Mouse (Mus musculus) liver, postnatal 0 days (tissue): ENCODE data around the gene Tchhl1. TPM values are rescaled to one million over a fixed set of nuclear protein-coding genes. Genes with fewer than 3 reads are reported as not detected.
"Not testable (repeated sequence)": the region's sequence is repeated elsewhere in the genome, so short reads cannot be mapped to it uniquely, and the experiment has no call there.

ENCODE experiments used
- ATAC-seq: fragments of 200-750 bp; cut with Nextera tagmentation; 2 replicates; pipeline ENCODE4 v1.8.0; 2017; ENCODE audit warnings: mild to moderate bottlenecking, moderate library complexity
- DNase-seq: peaks from one replicate; pipeline ENCODE4 v3.0.0-alpha.2; 2016
- H3K27ac ChIP-seq: fragments of 300-500 bp; sonication (generic); 2 replicates; pipeline ENCODE4 v1.5.1; 2014; ENCODE audit warnings: antibody characterized with exemption, moderate library complexity, mild to moderate bottlenecking, low read depth
- H3K27me3 ChIP-seq: fragments of 300-500 bp; sonication (generic); 2 replicates; pipeline ENCODE4 v1.6.1; 2014; ENCODE audit warnings: low read length, control low read depth, mixed read lengths; ENCODE audit not compliant: insufficient read depth
- H3K36me3 ChIP-seq: fragments of 300-500 bp; sonication (generic); replicated peaks from 2 replicates; pipeline ENCODE4 v1.6.1; 2014; ENCODE audit warnings: mild to moderate bottlenecking, control low read depth, low read length, moderate library complexity, mixed read lengths; ENCODE audit not compliant: insufficient read depth
- H3K4me1 ChIP-seq: fragments of 300-500 bp; sonication (generic); 2 replicates; pipeline ENCODE4 v1.6.1; 2014; ENCODE audit warnings: antibody characterized with exemption, mild to moderate bottlenecking, control low read depth; ENCODE audit not compliant: insufficient read depth
- H3K4me2 ChIP-seq: fragments of 300-500 bp; sonication (generic); 2 replicates; pipeline ENCODE4 v1.6.1; 2014; ENCODE audit warnings: low read depth, mild to moderate bottlenecking, low read length, moderate library complexity, mixed read lengths
- H3K4me3 ChIP-seq: fragments of 300-500 bp; sonication (generic); 2 replicates; pipeline ENCODE4 v1.5.1; 2014; ENCODE audit warnings: low read depth, low read length
- H3K9ac ChIP-seq: fragments of 300-500 bp; sonication (generic); replicated peaks from 2 replicates; pipeline ENCODE4 v1.6.1; 2014; ENCODE audit warnings: mild to moderate bottlenecking, moderate library complexity
- H3K9me3 ChIP-seq: fragments of 300-500 bp; sonication (generic); 2 replicates; pipeline ENCODE4 v1.6.1; 2016; ENCODE audit warnings: mild to moderate bottlenecking, control low read depth, low read length, mixed read lengths
- CTCF ChIP-seq: sonication (generic); IDR thresholded peaks from 2 replicates; pipeline ENCODE4 v1.5.1; 2016; ENCODE audit warnings: antibody characterized with exemption, low read depth
- EP300 ChIP-seq: IDR thresholded peaks from 2 replicates; pipeline ENCODE4 v1.6.1; 2016; ENCODE audit warnings: antibody characterized with exemption, low read depth, mild to moderate bottlenecking
- WGBS: fragments of 180-500 bp; shearing (Covaris S2); extraction: QIAGEN DNeasy Blood & Tissue Kit; methylation state at CpG from one replicate; pipeline ENCODE4 v1.1.7; 2014; ENCODE audit not compliant: insufficient replicate concordance; 5-methylcytosine and 5-hydroxymethylcytosine counted together
- polyA plus RNA-seq: library from polyadenylated mRNA; unstranded; fragments of >200 nt; fragmentation: Nextera tagmentation; extraction: Ambion mirVana; gene quantifications from 2 replicates; pipeline ENCODE4 v1.2.1, GENCODE M21; 2015

Gene Tchhl1
- polyA plus RNA-seq, 1 experiment from 2014 or later = not detected

- no peaks in the 10 kb centered on the region for H3K27me3 ChIP-seq
- WGBS = 84% methylated on average over 1 of the region's 1 CpGs
Measured at GRCm38 (mm10) chr3:93480053-93480452, 11.5 kb downstream of the Tchhl1 start.

GRCm38 (mm10) chr3:93481982-93482616 is 13.5 kb downstream of the Tchhl1 start:
- Histone ChIP-seq H3K4me2 (no peak overlapping the region), H3K27ac (no peak overlapping the region), H3K36me3 (no peaks in the 10 kb centered on the region), H3K9me3 (no peaks in the 10 kb centered on the region), H3K4me3 (no peak overlapping the region), H3K27me3 (no peaks in the 10 kb centered on the region), H3K9ac (no peak overlapping the region), H3K4me1 (no peaks in the 10 kb centered on the region)
- 63% methylated on average over 2 of the region's 2 CpGs for WGBS
- DNase-seq = no peak
- no peak for ATAC-seq
- TF ChIP-seq EP300 = no peak
- TF ChIP-seq CTCF = no peak

More at GRCm38 (mm10) chr3:93480053-93480452, 11.5 kb downstream of the Tchhl1 start:
- no peaks in the 10 kb centered on the region for H3K36me3 ChIP-seq
- no peaks in the 10 kb centered on the region for H3K9me3 ChIP-seq
- DNase-seq = no peak
- H3K27ac ChIP-seq = no peak overlapping the region
- no peak overlapping the region for H3K4me2 ChIP-seq
- no peaks in the 10 kb centered on the region for H3K4me1 ChIP-seq
- no peak overlapping the region for H3K9ac ChIP-seq
- no peak for TF ChIP-seq EP300
- no peak for TF ChIP-seq CTCF
- ATAC-seq = no peak
- no peak overlapping the region for H3K4me3 ChIP-seq

- no peaks in the 10 kb centered on the region for H3K36me3 ChIP-seq
- no peaks in the 10 kb centered on the region for H3K9me3 ChIP-seq
- H3K9ac ChIP-seq = no peak overlapping the region
- no peak overlapping the region for H3K4me2 ChIP-seq
- H3K27ac ChIP-seq = no peak overlapping the region
- DNase-seq (no peak), ATAC-seq (no peak)
- 75% methylated on average over 3 of the region's 3 CpGs for WGBS
- TF ChIP-seq CTCF = no peak
- no peak for TF ChIP-seq EP300
- no peaks in the 10 kb centered on the region for H3K4me1 ChIP-seq
- no peaks in the 10 kb centered on the region for H3K27me3 ChIP-seq
- no peak overlapping the region for H3K4me3 ChIP-seq
Measured at GRCm38 (mm10) chr3:93485611-93486010, 17.1 kb downstream of the Tchhl1 start.

GRCm38 (mm10) chr3:93488541-93488940 is 20.0 kb downstream of the Tchhl1 start:
- TF ChIP-seq EP300 (no peak), CTCF (no peak)
- ATAC-seq = no peak
- WGBS = 77% methylated on average over 2 of the region's 2 CpGs

GRCm38 (mm10) chr3:93492176-93492575 is 23.6 kb downstream of the Tchhl1 start:
- ATAC-seq = no peak
- Histone ChIP-seq H3K9me3 (no peaks in the 10 kb centered on the region), H3K4me2 (no peak overlapping the region), H3K27ac (no peak overlapping the region), H3K4me1 (no peaks in the 10 kb centered on the region), H3K4me3 (no peak overlapping the region), H3K36me3 (no peaks in the 10 kb centered on the region), H3K27me3 (no peaks in the 10 kb centered on the region), H3K9ac (no peak overlapping the region)
- whole genome bisulfite sequencing = 60% methylated on average over 3 of the region's 3 CpGs
- TF ChIP-seq CTCF = no peak
- TF ChIP-seq EP300 = no peak
- DNase-seq = no peak

More at GRCm38 (mm10) chr3:93488541-93488940, 20.0 kb downstream of the Tchhl1 start:
- Histone ChIP-seq H3K27ac (no peak overlapping the region), H3K9me3 (no peaks in the 10 kb centered on the region), H3K4me1 (no peaks in the 10 kb centered on the region), H3K4me3 (no peak overlapping the region), H3K36me3 (no peaks in the 10 kb centered on the region), H3K27me3 (no peaks in the 10 kb centered on the region), H3K4me2 (no peak overlapping the region), H3K9ac (no peak overlapping the region)
- DNase-seq = no peak

- WGBS = 1% methylated on average over 4 of the region's 4 CpGs
- TF ChIP-seq CTCF = peak; percentile 93
- TF ChIP-seq EP300 = no peak
- Histone ChIP-seq H3K4me1 (no peaks in the 10 kb centered on the region), H3K27me3 (no peaks in the 10 kb centered on the region), H3K9ac (no peak overlapping the region), H3K9me3 (no peaks in the 10 kb centered on the region), H3K4me2 (no peak overlapping the region), H3K4me3 (no peak overlapping the region), H3K36me3 (no peaks in the 10 kb centered on the region), H3K27ac (no peak overlapping the region)
- ATAC-seq (peak; percentile 66), DNase-seq (peak; percentile 27)
Measured at GRCm38 (mm10) chr3:93493992-93494391, 25.4 kb downstream of the Tchhl1 start.

- H3K27me3 ChIP-seq, H3K27ac ChIP-seq, H3K36me3 ChIP-seq, H3K9me3 ChIP-seq, ATAC-seq, DNase-seq, H3K4me1 ChIP-seq, H3K4me2 ChIP-seq, H3K9ac ChIP-seq, H3K4me3 ChIP-seq: not testable (repeated sequence)
- 36% methylated on average over 5 of the region's 5 CpGs for WGBS
Measured at GRCm38 (mm10) chr3:93494774-93495173, 26.2 kb downstream of the Tchhl1 start.
